Mouse (Mus musculus) erythroid progenitor cell, adult 5-6 weeks (primary cell): ENCODE measurements around the gene Smc3. TPM values are rescaled to one million over a fixed set of nuclear protein-coding genes. Genes with fewer than 3 reads are reported as not detected.
"Not testable (repeated sequence)": the region's sequence is repeated elsewhere in the genome, so short reads cannot be mapped to it uniquely, and the experiment has no call there.

Experiments used
- ATAC-seq: replicated peaks from 2 replicates; pipeline ENCODE4 v1.8.0; 2016; ENCODE audit warnings: moderate number of reproducible peaks, mild to moderate bottlenecking, moderate TSS enrichment, inconsistent platforms; ENCODE audit not compliant: poor library complexity, low FRiP score, severe bottlenecking
- total RNA-seq, 2 experiments: library from RNA; stranded (forward) in 1 of 2; stranded (reverse) in 1 of 2; fragments of 150-400 nt in 1 of 2; fragments of 186-747, 209-891 nt in 1 of 2; gene quantifications; 2 replicates each; pipeline versions ENCODE4 v1.2.3 to v1.2.4; 2015 to 2017; ENCODE audit warnings: low replicate concordance in 2 of 2

Gene Smc3
- total RNA-seq, 2 experiments from 2014 or later: 138 to 213 TPM

DNA sequence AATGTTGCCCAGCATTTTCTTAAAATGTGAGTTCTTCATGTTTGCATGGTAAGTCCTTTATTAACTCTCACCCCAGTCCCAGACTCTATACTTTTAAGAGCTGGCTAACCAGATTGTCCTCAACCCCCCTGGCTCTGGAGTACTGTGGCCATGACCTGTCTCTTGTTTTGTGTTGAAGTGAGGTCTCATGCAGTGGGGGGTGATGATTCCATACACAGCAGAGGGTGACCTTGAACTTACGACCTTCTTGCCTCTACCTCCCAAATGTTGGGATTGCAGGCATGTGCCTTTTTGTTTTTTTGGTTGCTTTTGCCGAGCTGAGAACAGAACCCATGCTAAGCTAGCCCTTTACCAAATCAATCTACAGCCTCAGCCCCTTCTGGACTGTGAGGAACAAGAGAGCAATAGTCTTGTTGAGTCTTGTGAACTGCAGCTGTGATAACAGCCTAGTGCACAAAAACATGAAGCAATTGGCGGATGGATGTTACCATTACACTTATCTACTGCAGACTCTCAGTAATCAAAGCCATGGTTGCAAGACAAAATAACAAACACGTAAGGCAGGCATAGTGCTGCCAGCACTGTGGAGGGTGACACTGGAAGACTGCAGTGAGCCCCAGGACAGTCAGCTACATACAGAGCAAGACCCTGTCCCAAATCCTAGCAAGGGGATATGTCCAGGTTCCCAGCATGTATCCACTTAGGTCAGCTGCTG, 24.7 kb upstream of the Smc3 start:
- no peak for ATAC-seq

DNA sequence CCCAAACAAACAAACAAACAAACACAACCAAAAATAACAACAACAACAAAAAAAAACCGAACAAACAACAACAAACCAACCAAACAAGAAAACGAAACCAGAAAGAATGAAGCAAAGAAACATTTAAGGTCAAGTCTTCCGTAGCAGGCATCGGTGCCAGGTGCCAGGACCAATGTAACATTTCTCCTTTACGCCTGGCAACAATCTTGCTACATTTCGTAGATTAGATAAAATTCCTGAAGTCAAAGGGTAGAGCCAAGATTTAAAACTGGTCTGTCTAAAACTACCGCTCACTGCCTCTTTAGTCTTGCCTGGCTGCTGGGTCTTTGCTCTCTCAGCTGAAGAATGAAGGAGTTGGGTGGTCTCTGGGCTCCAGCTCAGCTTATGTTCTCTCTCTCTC, 24.1 kb upstream of the Smc3 start:
- ATAC-seq: no peak

DNA sequence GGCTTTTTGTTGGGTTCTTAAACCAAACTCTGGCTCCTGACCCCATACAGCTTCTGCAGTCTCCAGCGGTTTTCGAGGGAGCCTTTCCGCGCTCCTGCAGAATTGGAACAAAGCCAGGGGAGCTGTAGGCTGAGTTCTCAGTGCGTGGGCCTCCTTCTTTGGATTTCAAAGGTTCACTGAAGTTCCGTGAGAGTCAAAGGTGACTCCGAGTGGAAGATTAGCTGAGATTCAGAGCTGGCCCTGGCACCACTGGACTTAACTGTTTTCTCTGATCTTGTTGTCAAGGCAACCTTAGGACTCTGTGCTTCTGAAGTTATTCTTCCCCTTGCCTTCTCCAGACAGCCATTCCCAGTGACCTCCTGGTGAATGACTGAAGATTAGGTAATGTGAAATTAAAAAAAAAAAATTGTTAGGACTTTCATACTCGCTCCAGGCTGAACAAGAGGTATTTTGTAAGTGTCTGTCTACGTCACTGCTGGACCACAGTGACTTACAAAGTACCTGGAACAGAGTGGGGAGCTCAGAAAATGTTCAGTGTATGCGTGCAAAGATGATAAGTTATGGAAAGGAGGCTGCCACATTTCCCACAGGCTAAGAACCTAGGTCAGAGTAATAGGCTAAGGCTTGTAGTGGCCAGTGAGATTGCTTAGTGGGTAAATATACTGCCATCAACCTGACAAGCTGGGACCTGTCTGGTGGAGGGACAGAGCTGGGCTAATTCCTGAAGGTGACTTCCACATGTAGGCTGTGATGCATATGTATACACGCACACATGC, 23.0 kb upstream of the Smc3 start:
- no peak for ATAC-seq

DNA sequence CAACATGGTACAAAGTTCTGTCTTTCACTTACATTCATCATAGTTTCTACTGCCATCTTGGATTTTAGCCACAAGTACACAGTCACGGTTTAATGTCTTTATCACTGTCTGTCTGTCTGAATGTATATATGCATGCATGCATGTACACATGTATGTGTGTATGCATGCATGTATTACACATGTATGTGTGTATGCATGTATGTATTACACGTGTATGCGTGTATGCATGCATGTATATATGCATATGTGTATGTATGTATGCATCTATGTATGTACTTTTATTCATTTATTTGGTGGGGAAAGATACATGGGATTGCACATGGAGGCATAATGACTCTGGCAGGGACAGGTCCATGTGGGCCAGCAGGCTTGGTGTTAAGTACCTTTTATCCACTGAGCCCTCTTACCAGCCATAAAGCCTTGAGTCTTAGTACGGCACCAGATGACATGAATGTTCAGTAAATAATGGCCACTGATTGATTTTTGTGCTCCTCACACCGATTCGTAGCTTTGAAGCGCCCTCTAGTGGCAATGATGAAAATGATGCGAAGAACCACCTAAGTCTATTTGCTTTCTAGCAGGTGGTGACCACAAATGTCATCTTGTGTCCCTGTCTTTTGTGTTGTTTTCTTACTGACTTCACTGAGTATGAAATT, 21.5 kb upstream of the Smc3 start:
- ATAC-seq: peak; percentile 57; the same call in 1 of the 2 replicates

DNA sequence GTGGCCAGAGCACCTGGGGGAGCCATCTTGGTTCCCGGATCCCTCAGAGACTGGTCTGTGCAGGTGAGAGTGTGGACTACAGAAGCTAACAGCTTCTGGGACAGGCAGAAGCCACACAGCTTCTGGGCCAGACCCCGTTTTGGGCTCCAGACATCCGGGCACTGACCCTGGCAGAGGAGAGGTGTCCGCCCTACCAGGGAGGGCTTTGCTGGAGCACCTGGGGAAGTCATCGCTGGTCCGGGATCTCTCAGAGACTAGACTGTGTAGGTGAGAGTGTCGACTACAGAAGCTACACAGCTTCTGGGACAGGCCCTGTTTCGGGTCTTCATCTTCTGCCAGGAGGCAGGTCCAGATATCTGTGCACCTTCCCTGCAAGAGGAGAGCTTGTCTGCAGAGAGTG, 19.9 kb upstream of the Smc3 start:
- ATAC-seq: not testable (repeated sequence)

DNA sequence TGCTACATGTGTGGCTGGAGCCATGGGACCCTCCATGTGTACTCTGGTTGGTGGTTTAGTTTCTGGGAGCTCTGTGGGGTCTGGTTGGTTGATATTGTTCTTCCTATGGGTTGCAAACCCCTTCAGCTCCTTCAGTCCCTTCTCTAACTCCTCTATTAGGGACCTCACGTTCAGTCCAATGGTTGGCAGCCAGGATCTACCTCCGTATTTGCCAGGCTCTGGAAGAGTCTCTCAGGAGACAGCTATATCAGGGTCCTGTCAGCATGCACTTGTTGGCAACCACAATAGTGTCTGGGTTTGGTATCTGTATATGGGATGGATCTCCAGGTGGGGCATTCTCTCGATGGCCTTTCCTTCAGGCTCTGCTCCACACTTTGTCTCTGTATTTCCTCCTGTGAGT, 12.5 kb upstream of the Smc3 start:
- not testable (repeated sequence) for ATAC-seq

DNA sequence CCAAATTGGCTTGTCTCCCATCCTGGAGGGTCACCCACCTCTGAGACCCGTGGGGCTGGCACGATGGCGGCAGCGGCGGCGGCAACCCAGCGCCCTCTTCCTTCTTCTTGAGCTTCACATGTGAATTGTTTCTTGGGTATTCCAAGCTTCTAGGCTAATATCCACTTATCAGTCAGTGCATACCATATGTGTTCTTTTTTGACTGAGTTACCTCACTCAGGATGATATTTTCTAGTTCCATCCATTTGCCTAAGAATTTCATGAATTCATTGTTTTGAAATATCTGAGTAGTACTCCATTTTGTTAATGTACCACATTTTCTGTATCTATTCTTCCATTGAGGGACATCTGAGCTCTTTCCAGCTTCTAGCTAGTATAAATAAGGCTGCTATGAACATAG, 11.2 kb upstream of the Smc3 start, which contains the start of gene Nutf2-ps1:
TSS of gene Nutf2-ps1 (minus strand) at position 101 of the 400 bp plus-strand sequence.
- ATAC-seq: not testable (repeated sequence)

DNA sequence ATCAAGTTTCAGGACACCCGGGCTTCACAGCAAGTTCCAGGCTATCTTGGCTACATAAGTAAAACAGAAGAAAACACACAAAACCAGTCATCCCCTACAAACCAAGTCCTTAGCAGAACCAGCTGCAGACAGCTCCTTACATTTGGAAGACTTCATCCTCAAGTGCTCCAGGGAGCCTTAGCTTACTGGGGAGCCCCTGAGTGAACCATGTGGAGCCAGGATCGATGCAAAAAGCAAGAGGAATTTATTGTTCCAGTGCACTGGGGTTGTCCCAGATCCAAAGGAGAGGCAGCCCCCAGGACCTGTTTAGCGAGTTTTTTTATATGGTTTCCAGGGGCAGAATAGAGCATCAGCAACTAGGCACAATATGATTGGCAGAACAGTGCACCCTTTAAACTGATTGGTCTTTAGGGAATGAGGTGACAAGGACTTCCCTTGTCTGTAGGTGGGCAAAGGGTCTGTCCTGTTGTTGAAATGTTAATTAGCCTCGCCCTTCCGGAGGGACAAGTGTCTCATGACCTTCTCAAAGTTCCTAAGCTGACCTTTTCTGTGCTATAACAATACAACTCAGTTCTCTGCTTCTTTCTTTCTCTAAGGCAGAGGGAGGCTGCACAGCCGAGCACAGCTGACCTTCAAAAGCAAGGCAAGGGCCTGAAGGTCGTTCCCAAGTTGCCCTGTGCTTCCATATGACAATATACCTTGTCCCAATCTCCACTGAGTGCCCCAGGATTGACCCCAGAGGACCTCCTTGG, 3.3 kb upstream of the Smc3 start:
- no peak for ATAC-seq

DNA sequence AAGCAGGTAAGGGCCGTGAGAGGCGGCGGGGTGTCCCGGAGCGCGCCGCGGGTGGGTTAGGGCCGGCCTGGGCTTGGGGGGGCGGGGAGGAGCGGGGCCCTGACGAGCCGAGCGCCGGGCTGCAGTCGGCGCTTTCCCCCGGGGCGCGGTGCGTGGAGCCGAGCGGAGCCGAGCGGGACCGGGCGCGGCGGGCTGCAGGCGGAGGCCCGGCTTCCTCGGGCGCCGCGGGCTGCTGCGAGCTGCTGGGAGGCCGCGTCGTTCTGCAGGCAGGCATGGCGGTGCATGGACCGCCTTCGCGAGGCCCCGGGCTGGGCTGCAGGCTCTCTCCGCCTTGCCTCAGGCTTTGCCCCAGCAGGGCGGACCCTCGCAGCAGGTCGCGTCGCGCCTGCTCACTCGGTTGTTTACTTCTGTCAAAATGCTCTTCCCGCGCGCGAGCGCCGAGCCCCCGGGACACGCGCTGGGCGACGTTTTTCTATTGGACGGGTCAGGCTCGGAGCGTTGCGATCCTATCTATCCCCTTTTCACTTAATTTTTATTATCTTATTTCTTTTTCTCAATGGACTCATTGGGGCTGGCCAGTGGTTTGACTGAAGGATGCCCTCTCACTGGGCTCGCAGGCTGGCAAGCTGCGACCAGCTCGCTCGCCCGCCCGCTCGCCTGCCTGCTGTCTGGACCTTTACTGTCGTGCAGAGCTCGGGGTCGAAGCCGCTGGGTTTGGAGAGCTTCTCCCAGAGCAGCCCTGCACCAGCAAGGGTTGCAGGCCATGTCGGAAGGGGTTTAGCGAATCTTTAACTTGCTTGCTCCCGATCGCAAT, 558 bp downstream of the Smc3 start:
- peak; percentile 61 for ATAC-seq

DNA sequence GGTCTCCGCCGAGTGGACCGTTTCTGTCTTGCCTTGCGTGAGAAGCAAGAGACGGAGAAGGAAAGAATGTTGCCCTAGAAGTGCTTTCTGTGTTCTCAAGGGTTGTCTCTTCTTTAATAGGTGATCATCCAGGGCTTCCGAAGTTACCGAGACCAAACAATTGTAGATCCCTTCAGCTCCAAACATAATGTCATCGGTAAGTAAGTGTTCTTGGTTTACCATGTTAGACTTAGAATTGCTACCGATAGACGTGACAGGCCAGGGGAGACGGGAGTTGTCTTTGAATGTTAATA, 1.1 kb downstream of the Smc3 start:
- ATAC-seq: no peak

DNA sequence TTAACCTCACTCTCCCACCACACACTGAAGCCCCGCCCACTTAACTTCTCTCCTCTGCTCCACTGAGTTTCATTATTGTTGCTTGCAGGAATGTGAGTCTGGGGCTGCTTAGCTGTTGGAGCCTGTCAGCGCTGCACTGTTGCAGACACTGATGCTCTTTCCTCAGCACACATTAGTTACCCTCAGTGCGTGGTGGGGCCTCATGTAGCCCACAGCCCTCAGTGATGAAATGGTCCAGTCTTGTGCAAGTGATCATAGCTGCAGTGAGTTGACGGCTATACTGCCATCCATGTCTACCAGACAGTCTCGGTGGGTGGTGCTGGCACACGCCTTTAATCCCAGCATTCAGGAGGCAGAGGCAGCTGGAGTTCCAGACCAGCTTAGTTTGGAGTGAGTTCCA, 8.7 kb downstream of the Smc3 start:
- no peak for ATAC-seq

DNA sequence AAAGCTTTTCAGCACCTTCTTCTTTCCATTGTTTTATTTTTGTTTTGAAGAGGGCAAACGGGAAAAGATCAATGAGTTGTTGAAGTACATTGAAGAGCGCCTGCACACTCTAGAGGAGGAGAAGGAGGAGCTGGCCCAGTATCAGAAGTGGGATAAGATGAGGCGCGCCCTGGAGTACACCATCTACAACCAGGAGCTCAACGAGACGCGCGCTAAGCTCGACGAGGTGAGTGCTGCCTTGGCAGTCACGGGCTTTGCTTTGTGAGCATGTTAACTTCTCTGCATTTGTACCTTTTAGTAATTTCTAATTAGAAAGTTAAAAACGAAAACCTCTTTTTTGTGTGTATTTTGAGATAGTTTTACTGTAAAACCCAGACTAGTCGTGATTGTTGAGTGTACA, 21.5 kb downstream of the Smc3 start:
- no peak for ATAC-seq

DNA sequence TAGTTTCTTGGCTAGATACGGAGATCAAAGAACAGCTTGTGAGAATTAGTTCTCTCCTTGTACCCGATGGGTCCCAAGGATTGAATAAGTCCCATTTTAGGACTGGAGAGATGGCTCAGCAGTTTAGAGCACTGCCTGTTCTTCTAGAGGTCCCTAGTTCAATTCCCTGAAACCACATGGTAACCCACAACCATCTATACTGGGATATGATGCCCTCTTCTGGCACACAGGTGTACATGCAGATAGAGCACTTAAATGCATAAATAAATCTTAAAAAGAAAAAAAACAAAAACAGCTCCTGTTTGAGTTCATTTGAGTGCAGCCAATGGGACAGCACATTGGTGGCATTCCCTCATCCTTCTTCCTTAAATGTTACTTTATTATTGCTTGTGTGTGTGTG, 37.8 kb downstream of the Smc3 start:
- no peak for ATAC-seq

DNA sequence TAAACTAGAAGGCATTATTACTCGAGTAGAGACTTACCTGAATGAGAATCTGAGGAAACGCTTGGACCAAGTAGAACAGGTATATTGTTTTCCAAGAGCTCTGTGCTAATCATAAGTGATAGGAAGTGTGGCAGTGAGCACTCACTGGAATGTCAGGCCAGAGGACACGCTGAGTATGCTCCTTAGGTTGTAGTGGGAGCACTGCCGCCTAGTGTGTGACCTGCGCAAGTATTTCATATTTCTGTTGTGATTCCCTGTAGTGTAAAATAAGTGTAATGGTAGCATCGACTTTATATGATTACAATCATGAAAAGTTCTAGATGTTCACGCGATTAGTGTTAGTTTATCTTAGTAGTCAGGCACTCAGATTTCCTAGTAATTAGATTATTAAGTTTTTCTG, 38.5 kb downstream of the Smc3 start:
- ATAC-seq: no peak

DNA sequence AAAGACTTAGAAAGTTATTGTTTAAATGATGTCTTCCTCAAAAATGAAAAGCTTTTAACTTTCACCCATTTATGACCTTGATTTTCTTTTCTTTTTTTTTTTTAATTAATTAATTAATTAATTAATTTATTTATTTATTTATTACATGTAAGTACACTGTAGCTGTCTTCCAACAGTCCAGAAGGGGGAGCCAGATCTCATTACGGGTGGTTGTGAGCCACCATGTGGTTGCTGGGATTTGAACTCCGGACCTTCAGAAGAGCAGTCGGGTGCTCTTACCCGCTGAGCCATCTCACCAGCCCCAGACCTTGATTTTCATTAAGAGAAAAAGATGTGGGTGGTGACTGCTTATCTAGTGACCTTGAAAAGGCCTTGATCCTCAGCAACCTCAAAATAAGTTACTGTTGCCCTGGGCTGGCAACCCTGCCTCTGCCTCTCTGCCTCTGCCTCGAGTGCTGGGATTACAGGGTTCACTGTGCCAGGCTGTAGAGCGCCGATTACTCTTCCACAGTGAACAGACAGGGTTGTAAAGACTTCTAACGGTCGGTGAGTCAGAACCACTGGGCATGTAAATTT, 43.9 kb downstream of the Smc3 start:
- ATAC-seq: no peak

DNA sequence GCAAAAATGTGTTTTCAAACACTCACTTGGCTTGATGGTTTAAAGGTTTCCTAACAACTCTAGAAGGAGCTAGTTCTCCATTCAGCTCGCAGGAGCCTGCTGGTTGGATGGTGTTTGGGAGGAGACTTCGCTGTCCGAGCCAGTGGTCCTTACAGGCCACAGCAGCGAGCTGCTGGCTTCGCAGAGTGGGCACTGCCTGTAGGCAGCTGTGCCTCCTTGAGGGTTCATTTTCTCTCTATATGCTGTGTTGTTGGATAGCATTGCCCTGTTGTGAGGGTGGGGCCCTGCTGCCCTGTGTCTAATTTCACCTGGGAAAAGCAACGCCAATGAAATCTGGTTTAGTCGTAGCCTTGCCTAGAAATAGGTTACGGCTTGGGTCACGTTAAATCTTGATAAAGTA, 47.1 kb downstream of the Smc3 start:
- ATAC-seq: no peak

DNA sequence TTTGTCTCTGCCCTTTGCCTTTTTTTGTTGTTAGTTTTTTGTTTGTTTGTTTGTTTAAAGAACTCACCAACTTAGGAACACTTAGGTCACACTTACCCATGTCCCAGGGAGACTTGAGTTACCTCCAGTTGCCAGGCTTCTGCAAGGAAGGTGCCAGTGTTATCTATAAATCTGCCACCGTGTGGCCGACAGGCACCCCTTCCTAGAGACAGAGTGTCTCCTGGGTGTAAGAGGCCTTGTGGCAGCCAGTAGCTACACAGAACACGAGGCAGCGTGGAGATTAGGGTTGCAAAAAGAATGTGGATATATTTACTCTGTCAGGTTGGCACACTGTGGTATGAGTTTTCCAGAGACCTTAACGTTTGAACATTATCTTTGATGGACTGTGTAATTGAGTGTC, 47.9 kb downstream of the Smc3 start:
- 0 out of 2 replicates have a peak, but pooled peaks have one; percentile 33 for ATAC-seq

DNA sequence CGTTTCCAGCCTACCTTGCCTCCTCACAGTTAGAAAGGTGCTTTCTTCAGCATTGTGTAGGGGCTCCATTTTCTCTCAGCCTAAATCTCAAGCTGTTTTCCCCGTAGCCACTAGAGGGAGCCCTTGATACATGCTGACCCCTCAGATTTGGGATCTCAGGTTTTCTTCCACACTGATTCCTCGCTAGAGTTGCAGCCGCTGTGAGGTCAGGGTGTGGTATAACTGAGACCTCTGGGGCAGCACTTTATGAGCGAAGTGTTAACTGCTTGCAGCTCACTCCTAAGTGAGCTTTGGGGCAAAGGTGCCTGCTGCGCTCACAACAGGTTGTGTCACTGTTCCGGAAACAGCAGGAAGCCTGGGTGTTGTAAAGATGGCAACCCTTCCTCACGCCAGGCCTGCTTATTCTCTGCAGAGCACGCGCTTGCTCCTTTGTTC, 48.6 kb downstream of the Smc3 start:
- peak; percentile 58; the same call in 1 of the 2 replicates for ATAC-seq

DNA sequence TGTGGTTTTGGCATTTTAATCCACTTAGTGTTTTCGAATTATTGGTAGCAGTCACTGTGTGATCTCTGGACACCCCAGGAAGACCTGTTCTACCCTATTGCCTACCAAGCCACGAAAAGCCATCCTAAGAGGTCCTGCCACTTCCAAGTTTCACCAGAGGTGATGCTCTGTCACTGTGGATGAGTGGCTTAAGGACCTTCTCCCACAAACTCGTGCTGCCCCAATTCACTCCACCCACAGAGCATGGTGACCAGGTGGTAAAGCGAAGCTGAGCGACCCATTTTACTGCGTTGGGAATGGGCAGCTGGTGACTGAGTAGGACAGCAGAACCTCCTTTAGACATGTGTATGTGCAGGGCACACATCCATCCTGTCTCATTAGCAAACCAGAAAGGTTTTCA, 49.2 kb downstream of the Smc3 start:
- no peak for ATAC-seq
